Mouse (Mus musculus) spleen, postnatal 0 days (tissue): Measurements from ENCODE around the gene Klf2. TPM values are rescaled to one million over a fixed set of nuclear protein-coding genes. Genes with fewer than 3 reads are reported as not detected.

ENCODE experiments used
- polyA plus RNA-seq: library from polyadenylated mRNA; unstranded; fragments of >200 nt; fragmentation: Nextera tagmentation; extraction: Ambion mirVana; gene quantifications from 2 replicates; pipeline ENCODE4 v1.2.1, GENCODE M21; 2015

Klf2 gene
- 18.5 and 24.5 TPM in 2 replicates for polyA plus RNA-seq

DNA sequence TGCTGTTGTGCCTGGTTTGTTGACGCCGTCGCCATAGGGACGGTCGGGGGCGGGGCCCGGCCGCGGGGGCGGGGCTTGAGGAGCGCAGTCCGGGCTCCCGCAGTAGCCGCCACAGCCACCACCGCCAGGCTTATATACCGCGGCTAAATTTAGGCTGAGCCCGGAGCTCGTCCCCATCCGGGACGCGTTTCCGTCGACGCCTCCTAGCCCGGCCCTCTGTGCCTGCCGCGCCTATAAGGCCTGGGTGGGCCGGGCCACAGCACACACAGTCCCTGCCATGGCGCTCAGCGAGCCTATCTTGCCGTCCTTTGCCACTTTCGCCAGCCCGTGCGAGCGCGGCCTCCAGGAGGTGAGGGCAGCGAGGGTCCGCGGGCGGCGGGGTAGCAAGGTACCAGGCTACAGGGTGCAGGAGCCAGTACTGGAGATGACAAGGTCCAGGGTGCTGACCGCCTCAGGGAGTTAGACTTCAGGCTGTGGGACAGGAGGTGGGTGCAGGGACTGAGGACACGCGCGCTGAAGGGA is at the start of gene Klf2:
Gene Klf2 (plus strand): TSS at position 233 of the 522 bp plus-strand sequence.

DNA sequence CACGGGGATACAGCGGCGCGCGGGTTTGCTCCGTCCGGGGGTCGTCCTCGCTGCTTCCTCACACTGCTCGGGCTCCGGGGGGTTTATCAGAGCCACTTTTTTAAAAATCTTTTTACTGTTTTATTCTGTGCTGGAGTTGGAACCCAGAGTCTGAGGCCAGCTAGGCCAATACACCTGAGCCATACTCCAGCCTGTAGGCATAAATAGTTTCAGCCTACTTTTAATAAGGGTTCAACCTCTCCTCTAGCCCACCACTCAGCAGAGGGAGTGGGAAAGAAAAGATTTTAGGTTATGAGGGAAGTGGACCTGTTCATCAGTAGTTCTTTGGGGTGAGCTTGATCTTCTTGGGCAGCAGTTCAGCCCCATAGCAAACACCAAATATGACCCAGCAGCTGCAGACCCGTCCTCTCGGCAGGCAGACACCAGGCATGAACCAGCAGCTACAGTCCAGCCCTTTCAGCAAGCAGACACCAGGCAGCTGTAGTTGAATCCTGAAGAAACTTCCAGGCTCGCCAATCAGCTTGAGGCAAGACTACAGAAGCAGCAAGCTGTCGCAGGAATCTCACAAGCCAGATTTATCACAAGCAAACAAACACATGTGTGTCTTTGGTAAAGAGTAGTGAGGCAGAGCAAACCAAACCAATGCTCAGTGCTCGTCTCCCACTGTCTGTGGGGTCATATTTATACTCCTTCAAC is 13.5 kb upstream of the Klf2 start, which contains the start of gene Gm10282:
Gene Gm10282 (minus strand): TSS at position 51 of the 696 bp plus-strand sequence.

Other genes starting within 250 kb of the Klf2 start
- 0.06 and 0.07 TPM in 2 replicates for gene Olfr373, start 235.9 kb upstream of the Klf2 start, polyA plus RNA-seq
- gene Olfr374, start 212.0 kb upstream of the Klf2 start, polyA plus RNA-seq, result 0.04 TPM in 1 of 2 replicates, not detected in the other
- gene Tpm4, start 184.1 kb upstream of the Klf2 start, polyA plus RNA-seq, result 196 and 211 TPM in 2 replicates
- gene Rab8a, start 157.8 kb upstream of the Klf2 start, polyA plus RNA-seq, result 58.0 and 61.8 TPM in 2 replicates
- gene Hsh2d, start 129.4 kb upstream of the Klf2 start, polyA plus RNA-seq, result 2.7 and 3.6 TPM in 2 replicates
- 0.26 and 0.39 TPM in 2 replicates for gene Cib3, start 106.2 kb upstream of the Klf2 start, polyA plus RNA-seq
- not detected in 2 replicates for gene Gm11034, start 105.4 kb upstream of the Klf2 start, polyA plus RNA-seq
- 52.6 and 55.1 TPM in 2 replicates for gene Fam32a, start 99.3 kb upstream of the Klf2 start, polyA plus RNA-seq
- gene Ap1m1, start 79.0 kb upstream of the Klf2 start, polyA plus RNA-seq, result 68.3 and 74.6 TPM in 2 replicates
- gene Gm10282, start 13.8 kb upstream of the Klf2 start, polyA plus RNA-seq, result 12.0 and 12.3 TPM in 2 replicates
- 18.2 and 19.9 TPM in 2 replicates for gene Eps15l1, start 102.4 kb downstream of the Klf2 start, polyA plus RNA-seq
- 0.68 and 0.87 TPM in 2 replicates for gene Calr3, start 124.8 kb downstream of the Klf2 start, polyA plus RNA-seq
- 3.8 and 5.7 TPM in 2 replicates for gene 1700030K09Rik, start 124.8 kb downstream of the Klf2 start, polyA plus RNA-seq
- 22.4 and 24.3 TPM in 2 replicates for gene Cherp, start 156.2 kb downstream of the Klf2 start, polyA plus RNA-seq
- 9.0 and 10.6 TPM in 2 replicates for gene Slc35e1, start 173.6 kb downstream of the Klf2 start, polyA plus RNA-seq
- 9.3 and 9.9 TPM in 2 replicates for gene Med26, start 229.2 kb downstream of the Klf2 start, polyA plus RNA-seq